Mouse (Mus musculus): ENCODE data around the gene Rhoa. TPM values are rescaled to one million over a fixed set of nuclear protein-coding genes. Genes with fewer than 3 reads are reported as not detected.
A peak's percentile ranks its signal among the peaks of the same experiment; 100 is the strongest.

The Rhoa gene
- total RNA-seq, 4 experiments from 2014 or later = 164 to 176 (median 168) TPM

- DNase-seq (ENCODE audit: low spot score in 2 of 2) = no peak
Measured at GRCm38 (mm10) chr9:108339886-108340257, 33.9 kb downstream of the Rhoa start.

- no peak for DNase-seq (ENCODE audit: low spot score in 2 of 2)
Measured at GRCm38 (mm10) chr9:108340258-108341138, 34.6 kb downstream of the Rhoa start.

- DNase-seq (ENCODE audit: low spot score in 2 of 2) = no peak
Measured at GRCm38 (mm10) chr9:108341139-108341475, 35.2 kb downstream of the Rhoa start.

- DNase-seq (ENCODE audit: low spot score in 2 of 2) = no peak
Measured at GRCm38 (mm10) chr9:108341801-108342200, 35.9 kb downstream of the Rhoa start.

GRCm38 (mm10) chr9:108342301-108342831 lies 36.4 kb downstream of the Rhoa start:
- DNase-seq (ENCODE audit: low spot score in 2 of 2) = no peak

GRCm38 (mm10) chr9:108343331-108343730 lies 37.4 kb downstream of the Rhoa start:
- no peak for DNase-seq (ENCODE audit: low spot score in 2 of 2)

GRCm38 (mm10) chr9:108343835-108344234 lies 37.9 kb downstream of the Rhoa start:
- no peak for DNase-seq (ENCODE audit: low spot score in 2 of 2)

- DNase-seq (ENCODE audit: low spot score in 2 of 2) = no peak
Measured at GRCm38 (mm10) chr9:108344471-108344870, 38.5 kb downstream of the Rhoa start.

- no peak for DNase-seq (ENCODE audit: low spot score in 2 of 2)
Measured at GRCm38 (mm10) chr9:108347024-108347423, 41.1 kb downstream of the Rhoa start.

GRCm38 (mm10) chr9:108347540-108348289 lies 41.8 kb downstream of the Rhoa start, which contains the start of gene Usp4:
Gene Usp4 (plus strand): TSS chr9:108347853.
- DNase-seq (ENCODE audit: low spot score in 2 of 2) = peak; percentile 64 to 86

GRCm38 (mm10) chr9:108348290-108348680 lies 42.4 kb downstream of the Rhoa start:
- DNase-seq (ENCODE audit: low spot score in 2 of 2) = no peak

- DNase-seq (ENCODE audit: low spot score in 2 of 2) = no peak
Measured at GRCm38 (mm10) chr9:108349727-108350126, 43.8 kb downstream of the Rhoa start.

GRCm38 (mm10) chr9:108378234-108378633 lies 72.3 kb downstream of the Rhoa start:
- DNase-seq (ENCODE audit: low spot score in 2 of 2) = no peak

GRCm38 (mm10) chr9:108378736-108379135 lies 72.8 kb downstream of the Rhoa start:
- DNase-seq (ENCODE audit: low spot score in 2 of 2) = no peak

- no peak for DNase-seq (ENCODE audit: low spot score in 2 of 2)
Measured at GRCm38 (mm10) chr9:108379294-108379693, 73.4 kb downstream of the Rhoa start.

GRCm38 (mm10) chr9:108381382-108381781 lies 75.5 kb downstream of the Rhoa start:
- no peak for DNase-seq (ENCODE audit: low spot score in 2 of 2)

- DNase-seq (ENCODE audit: low spot score in 2 of 2) = no peak
Measured at GRCm38 (mm10) chr9:108385006-108385405, 79.1 kb downstream of the Rhoa start.

- no peak for DNase-seq (ENCODE audit: low spot score in 2 of 2)
Measured at GRCm38 (mm10) chr9:108386816-108387215, 80.9 kb downstream of the Rhoa start.

All from left cerebral cortex, adult 8-10 months (tissue).